Mouse (Mus musculus) spleen, adult 2 months (tissue): Measurements from ENCODE around the gene Rbm3. TPM values are rescaled to one million over a fixed set of nuclear protein-coding genes. Genes with fewer than 3 reads are reported as not detected.

ENCODE experiments used
- DNase-seq, 2 experiments: peaks; one replicate each; pipeline versions ENCODE4 v3.0.0 to v3.0.0-alpha.2; 2012 to 2021; ENCODE audit warnings: low spot score in 2 of 2, low read depth in 1 of 2
- H3K27ac ChIP-seq: fragments of 200-500 bp; 2 replicates; pipeline ENCODE4 v1.5.1; 2012; ENCODE audit warnings: low read length, inconsistent platforms; ENCODE audit not compliant: insufficient read depth
- H3K27me3 ChIP-seq: fragments of 200-500 bp; 2 replicates; pipeline ENCODE4 v1.6.1; 2012; ENCODE audit warnings: mild to moderate bottlenecking, moderate library complexity, low read length, inconsistent platforms; ENCODE audit not compliant: control insufficient read depth, insufficient read depth
- H3K36me3 ChIP-seq: fragments of 200-500 bp; 2 replicates; pipeline ENCODE4 v1.6.1; 2012; ENCODE audit warnings: mild to moderate bottlenecking, low read length, inconsistent platforms; ENCODE audit not compliant: control insufficient read depth, insufficient read depth
- H3K4me1 ChIP-seq: fragments of 200-500 bp; 2 replicates; pipeline ENCODE4 v1.6.1; 2011; ENCODE audit warnings: inconsistent platforms; ENCODE audit not compliant: control insufficient read depth, insufficient read depth, insufficient read length
- H3K4me3 ChIP-seq: fragments of 200-500 bp; 2 replicates; pipeline ENCODE4 v1.5.1; 2011; ENCODE audit warnings: mild to moderate bottlenecking, inconsistent platforms; ENCODE audit not compliant: insufficient read depth, insufficient read length; ENCODE audit errors: extremely low read depth
- CTCF ChIP-seq: fragments of 200-500 bp; IDR thresholded peaks from 2 replicates; pipeline ENCODE4 v1.5.1; 2011; ENCODE audit warnings: mild to moderate bottlenecking, inconsistent platforms; ENCODE audit not compliant: insufficient read depth, insufficient read length, insufficient replicate concordance; ENCODE audit errors: extremely low read depth
- POLR2A ChIP-seq: fragments of 200-500 bp; IDR thresholded peaks from 2 replicates; pipeline ENCODE4 v1.6.1; 2011; ENCODE audit warnings: low read depth, low read length, inconsistent platforms
- WGBS: fragments of 180-500 bp; shearing (Covaris S2); methylation state at CpG from one replicate; pipeline ENCODE4 v1.1.7; 2018; 5-methylcytosine and 5-hydroxymethylcytosine counted together
- polyA plus RNA-seq: library from polyadenylated mRNA; depleted of rRNA; stranded (reverse); fragments of >200 nt; gene quantifications from 2 replicates; pipeline ENCODE4 v1.2.3, GENCODE M21; 2012; rRNA removed

Gene Rbm3
- polyA plus RNA-seq, 1 experiment: 95.6 TPM

- peak within 1 kb of the TSS; percentile 79 for H3K27ac ChIP-seq
- peak; percentile 52; the same call in 1 of the 2 replicates for TF ChIP-seq POLR2A
- no peak for TF ChIP-seq CTCF
- peak; percentile 53 to 58 for DNase-seq
- peaks cover 8% of the 10 kb centered on the region; the same call in 1 of the 2 replicates for H3K4me1 ChIP-seq
- H3K27me3 ChIP-seq: no peaks in the 10 kb centered on the region
- H3K36me3 ChIP-seq: peaks cover 11% of the 10 kb centered on the region
- 40% methylated on average over 14 of the region's 14 CpGs for WGBS
- H3K4me3 ChIP-seq: peak within 1 kb of the TSS; percentile 63
Measured at GRCm38 (mm10) chrX:8090346-8090953, 55.2 kb downstream of the Rbm3 start, which contains the start of gene Was. Gene Was (minus strand): TSS chrX:8090498.

- DNase-seq: no peak
- Histone ChIP-seq H3K27ac (peak overlapping the region; percentile 79), H3K36me3 (peaks cover 13% of the 10 kb centered on the region), H3K27me3 (no peaks in the 10 kb centered on the region), H3K4me1 (peaks cover 8% of the 10 kb centered on the region; the same call in 1 of the 2 replicates), H3K4me3 (peak overlapping the region; percentile 63)
- TF ChIP-seq CTCF (no peak), POLR2A (no peak)
- WGBS: 36% methylated on average over 3 of the region's 3 CpGs
Measured at GRCm38 (mm10) chrX:8089746-8090145, 55.9 kb downstream of the Rbm3 start.

Other genes with a start within 250 kb of the Rbm3 start
- gene Pqbp1, start 246.6 kb downstream of the Rbm3 start, polyA plus RNA-seq: 79.1 and 83.1 TPM in 2 replicates
- 36.2 and 39.2 TPM in 2 replicates for gene Timm17b, start 246.5 kb downstream of the Rbm3 start, polyA plus RNA-seq
- not detected in 2 replicates for gene Gm10491, start 238.0 kb downstream of the Rbm3 start, polyA plus RNA-seq
- gene Gm10490, start 236.3 kb downstream of the Rbm3 start, polyA plus RNA-seq: not detected in 2 replicates
- 0.15 and 0.16 TPM in 2 replicates for gene Pcsk1n, start 226.1 kb downstream of the Rbm3 start, polyA plus RNA-seq
- not detected in 2 replicates for gene Eras, start 217.3 kb downstream of the Rbm3 start, polyA plus RNA-seq
- 16.9 and 17.2 TPM in 2 replicates for gene Hdac6, start 198.0 kb downstream of the Rbm3 start, polyA plus RNA-seq
- gene Gata1, start 167.8 kb downstream of the Rbm3 start, polyA plus RNA-seq: 25.7 and 32.0 TPM in 2 replicates
- gene Glod5, start 127.4 kb downstream of the Rbm3 start, polyA plus RNA-seq: not detected in 2 replicates
- gene Suv39h1, start 71.1 kb downstream of the Rbm3 start, polyA plus RNA-seq: 14.1 and 17.4 TPM in 2 replicates
- 52.2 and 65.4 TPM in 2 replicates for gene Was, start 55.4 kb downstream of the Rbm3 start, polyA plus RNA-seq
- gene Wdr13, start 13.0 kb downstream of the Rbm3 start, polyA plus RNA-seq: 64.1 and 85.8 TPM in 2 replicates
- 13.9 and 16.5 TPM in 2 replicates for gene Tbc1d25, start 30.3 kb upstream of the Rbm3 start, polyA plus RNA-seq
- gene Ebp, start 47.6 kb upstream of the Rbm3 start, polyA plus RNA-seq: 40.9 and 64.1 TPM in 2 replicates
- gene Porcn, start 60.6 kb upstream of the Rbm3 start, polyA plus RNA-seq: 3.7 and 6.9 TPM in 2 replicates
- 17.0 and 20.3 TPM in 2 replicates for gene Ftsj1, start 106.5 kb upstream of the Rbm3 start, polyA plus RNA-seq
- 33.2 and 39.8 TPM in 2 replicates for gene Slc38a5, start 125.3 kb upstream of the Rbm3 start, polyA plus RNA-seq
- not detected in 2 replicates for gene Ssxb10, start 181.5 kb upstream of the Rbm3 start, polyA plus RNA-seq
- gene Ssxb9, start 221.1 kb upstream of the Rbm3 start, polyA plus RNA-seq: not detected in 2 replicates